Mouse (Mus musculus) heart, embryonic 14.5 days (tissue): ENCODE results near the gene Ciao2b. TPM values are rescaled to one million over a fixed set of nuclear protein-coding genes. Genes with fewer than 3 reads are reported as not detected.
A peak's percentile ranks its signal among the peaks of the same experiment; 100 is the strongest.

Experiments used
- ATAC-seq: fragments of 200-750 bp; cut with Nextera tagmentation; 2 replicates; pipeline ENCODE4 v1.8.0; 2017; ENCODE audit warnings: low read depth, moderate TSS enrichment; ENCODE audit not compliant: insufficient number of reproducible peaks, insufficient read depth, low FRiP score
- H3K27ac ChIP-seq, 2 experiments: fragments of 200-500 bp in 1 of 2; fragments of 300-500 bp in 1 of 2; sonication (generic) in 1 of 2; replicated peaks in 1 of 2; 2 replicates each; pipeline ENCODE4 v1.5.1; 2012 to 2014; ENCODE audit warnings: low read depth in 2 of 2, low read length in 2 of 2, control low read depth in 1 of 2, mild to moderate bottlenecking in 1 of 2, mixed read lengths in 1 of 2; ENCODE audit not compliant: control insufficient read depth in 1 of 2, insufficient read depth in 1 of 2
- H3K27me3 ChIP-seq: fragments of 300-500 bp; sonication (generic); 2 replicates; pipeline ENCODE4 v1.6.1; 2014; ENCODE audit warnings: mild to moderate bottlenecking, low read length, control low read depth; ENCODE audit not compliant: control insufficient read depth, insufficient read depth
- H3K36me3 ChIP-seq: fragments of 300-500 bp; sonication (generic); 2 replicates; pipeline ENCODE4 v1.6.1; 2014; ENCODE audit warnings: mild to moderate bottlenecking, control low read depth, low read length, mixed read lengths; ENCODE audit not compliant: control insufficient read depth, insufficient read depth
- H3K4me1 ChIP-seq, 2 experiments: fragments of 200-500 bp in 1 of 2; fragments of 300-500 bp in 1 of 2; sonication (generic) in 1 of 2; 2 replicates each; pipeline ENCODE4 v1.6.1; 2012 to 2014; ENCODE audit warnings: low read length in 2 of 2, control low read depth in 1 of 2, mixed read lengths in 1 of 2; ENCODE audit not compliant: control insufficient read depth in 2 of 2, insufficient read depth in 2 of 2
- H3K4me2 ChIP-seq: fragments of 300-500 bp; sonication (generic); 2 replicates; pipeline ENCODE4 v1.6.1; 2014; ENCODE audit warnings: mild to moderate bottlenecking, low read length
- H3K4me3 ChIP-seq, 2 experiments: fragments of 200-500 bp in 1 of 2; fragments of 300-500 bp in 1 of 2; sonication (generic) in 1 of 2; 2 replicates each; pipeline ENCODE4 v1.5.1; 2012 to 2014; ENCODE audit warnings: low read length in 2 of 2, mild to moderate bottlenecking in 2 of 2, control low read depth in 1 of 2, low read depth in 1 of 2, moderate library complexity in 1 of 2; ENCODE audit not compliant: control insufficient read depth in 1 of 2, insufficient read depth in 1 of 2
- H3K9ac ChIP-seq: fragments of 300-500 bp; sonication (generic); 2 replicates; pipeline ENCODE4 v1.6.1; 2014; ENCODE audit warnings: mild to moderate bottlenecking, low read length
- H3K9me3 ChIP-seq: fragments of 300-500 bp; sonication (generic); 2 replicates; pipeline ENCODE4 v1.6.1; 2016; ENCODE audit warnings: low read length, control low read depth; ENCODE audit not compliant: control insufficient read depth
- WGBS: fragments of 180-500 bp; shearing (Covaris S2); extraction: QIAGEN DNeasy Blood & Tissue Kit; methylation state at CpG from one replicate; pipeline ENCODE4 v1.1.7; 2014; 5-methylcytosine and 5-hydroxymethylcytosine counted together
- polyA plus RNA-seq: library from polyadenylated mRNA; unstranded; fragments of >200 nt; fragmentation: Nextera tagmentation; extraction: Ambion mirVana; gene quantifications from 2 replicates; pipeline ENCODE4 v1.2.1, GENCODE M21; 2014

Ciao2b gene
- polyA plus RNA-seq, 1 experiment from 2014 or later, result 198 TPM

DNA sequence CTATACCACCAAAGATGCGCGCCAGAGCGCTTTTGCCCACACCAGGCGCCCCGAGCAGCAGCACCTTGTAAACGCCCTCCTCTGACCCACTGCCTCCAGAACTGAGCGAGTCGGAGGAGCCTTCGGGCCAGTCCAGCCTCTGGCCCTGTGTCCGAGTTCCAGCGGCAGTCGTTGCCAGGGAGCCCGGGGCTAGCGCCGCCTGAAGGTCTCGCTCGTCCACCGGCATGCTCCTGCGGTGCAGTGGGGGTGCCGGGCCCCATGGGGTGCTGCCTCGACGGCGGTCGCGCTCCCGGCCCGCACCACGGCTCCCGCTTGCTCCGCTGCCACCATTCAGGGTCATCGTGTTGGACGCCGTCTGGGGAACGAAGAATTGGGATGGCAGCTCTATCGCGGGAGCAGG lies 11.2 kb downstream of the Ciao2b start:
- H3K9me3 ChIP-seq, result no peaks in the 10 kb centered on the region
- H3K36me3 ChIP-seq, result peaks cover 39% of the 10 kb centered on the region
- H3K27ac ChIP-seq, result peak overlapping the region; percentile 93 to 98
- H3K9ac ChIP-seq, result peak overlapping the region; percentile 95
- ATAC-seq, result 0 out of 2 replicates have a peak, but pooled peaks have one; percentile 11
- peak overlapping the region; percentile 80 for H3K4me2 ChIP-seq
- H3K27me3 ChIP-seq, result no peaks in the 10 kb centered on the region
- H3K4me3 ChIP-seq, result peak overlapping the region; percentile 76 to 97
- peaks cover 30 to 34% of the 10 kb centered on the region in 2 experiments for H3K4me1 ChIP-seq
- 2% methylated on average over 36 of the region's 36 CpGs for whole genome bisulfite sequencing

DNA sequence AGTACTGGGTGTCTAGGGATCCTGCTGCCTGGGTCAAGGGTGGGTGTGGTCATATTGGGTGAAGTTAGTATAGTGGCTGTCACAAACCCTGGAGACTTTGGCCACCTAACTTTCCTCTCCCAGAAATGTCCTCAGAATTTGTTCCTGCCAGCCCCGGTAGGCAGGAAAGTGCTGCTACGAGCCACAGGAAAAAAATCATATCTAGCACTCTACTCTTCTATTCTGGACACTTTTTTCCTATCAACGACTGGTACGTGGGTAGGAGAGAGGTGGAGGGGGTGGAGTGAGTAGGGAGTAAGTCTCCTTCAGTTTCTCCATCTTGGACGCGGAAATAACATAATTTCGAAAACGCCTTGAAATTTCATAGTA lies 11.7 kb downstream of the Ciao2b start:
- Histone ChIP-seq H3K27me3 (no peaks in the 10 kb centered on the region), H3K36me3 (peaks cover 34% of the 10 kb centered on the region), H3K27ac (peak overlapping the region; percentile 93 to 98)

DNA sequence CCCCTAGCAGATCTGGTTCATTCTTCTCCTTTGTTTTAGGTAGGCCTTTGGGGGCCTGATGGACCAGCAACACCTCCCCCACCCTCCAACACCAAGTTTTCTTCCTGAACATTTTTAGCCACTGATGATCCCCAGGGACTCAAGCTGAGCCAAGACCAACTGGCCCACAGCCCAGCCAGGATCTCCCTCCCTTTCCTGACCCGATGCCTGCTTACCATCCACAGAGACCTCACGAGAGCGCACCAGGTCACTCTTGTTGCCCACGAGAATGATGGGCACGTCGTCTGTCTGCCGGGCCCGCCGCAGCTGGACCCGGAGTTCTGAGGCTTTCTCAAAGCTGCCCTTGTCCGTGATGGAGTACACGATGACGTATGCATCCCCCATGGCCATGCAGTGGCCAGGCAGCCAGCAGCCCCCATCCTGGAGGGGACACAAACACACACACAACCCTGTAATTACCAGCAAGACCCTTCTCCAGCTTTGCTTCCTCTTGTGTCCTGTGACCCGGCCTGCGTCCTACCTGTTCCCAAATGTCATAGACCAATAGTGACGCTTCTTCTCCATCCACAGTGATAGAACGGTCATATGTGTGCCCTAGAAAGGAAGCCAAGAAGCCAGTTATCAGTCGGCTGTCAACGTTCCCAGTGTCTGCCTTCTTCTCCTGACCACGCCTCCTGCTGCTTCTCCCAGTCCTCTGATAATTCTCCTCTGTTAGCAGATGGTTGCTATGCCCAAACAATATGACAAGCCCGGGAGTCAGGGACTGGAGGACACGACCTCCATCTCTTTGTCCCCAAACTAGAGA lies 12.3 kb downstream of the Ciao2b start:
- Histone ChIP-seq H3K36me3 (peaks cover 28% of the 10 kb centered on the region), H3K27ac (peak overlapping the region; percentile 93 to 98), H3K27me3 (no peaks in the 10 kb centered on the region), H3K9me3 (no peaks in the 10 kb centered on the region), H3K9ac (peak overlapping the region; percentile 95), H3K4me2 (peak overlapping the region; percentile 80), H3K4me3 (peak overlapping the region; percentile 76 to 97), H3K4me1 (peaks cover 35 to 42% of the 10 kb centered on the region in 2 experiments)
- WGBS, result 16% methylated on average over 22 of the region's 22 CpGs
- ATAC-seq, result peak; percentile 16; the same call in 1 of the 2 replicates

More for the DNA sequence above, 11.7 kb downstream of the Ciao2b start:
- 7% methylated on average over 8 of the region's 8 CpGs for WGBS
- peak overlapping the region; percentile 76 to 97 for H3K4me3 ChIP-seq
- peaks cover 30 to 36% of the 10 kb centered on the region in 2 experiments for H3K4me1 ChIP-seq
- ATAC-seq, result no peak
- peak overlapping the region; percentile 80 for H3K4me2 ChIP-seq
- no peaks in the 10 kb centered on the region for H3K9me3 ChIP-seq
- H3K9ac ChIP-seq, result peak overlapping the region; percentile 95

DNA sequence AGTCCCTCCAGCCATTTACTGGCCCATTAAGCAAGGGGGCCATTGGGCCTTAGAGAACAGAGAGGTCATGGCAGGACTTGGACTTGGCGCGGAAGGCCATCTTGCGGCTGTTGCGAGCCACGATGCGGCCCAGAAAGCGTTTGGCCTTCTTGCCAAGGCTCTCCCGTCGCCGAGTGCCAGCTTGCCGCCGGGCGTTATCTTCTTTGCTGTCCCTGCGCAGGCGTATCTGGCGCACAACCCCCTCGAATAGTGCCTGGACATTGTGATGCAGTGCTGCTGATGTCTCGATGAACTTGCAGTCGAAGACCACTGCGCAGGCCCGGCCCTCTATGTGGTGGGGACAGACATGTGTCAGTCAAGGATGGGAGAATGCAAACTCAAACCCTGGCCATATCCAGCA lies 13.4 kb downstream of the Ciao2b start:
- peak overlapping the region; percentile 95 for H3K9ac ChIP-seq
- peaks cover 31 to 45% of the 10 kb centered on the region in 2 experiments for H3K4me1 ChIP-seq
- H3K9me3 ChIP-seq, result no peaks in the 10 kb centered on the region
- H3K27ac ChIP-seq, result peak overlapping the region; percentile 47 to 93
- H3K4me3 ChIP-seq, result peak overlapping the region; percentile 5 to 76; a peak in 3 of 4 replicates
- H3K36me3 ChIP-seq, result peaks cover 26% of the 10 kb centered on the region
- no peak for ATAC-seq
- no peaks in the 10 kb centered on the region for H3K27me3 ChIP-seq
- 85% methylated on average over 21 of the region's 21 CpGs for WGBS
- peak overlapping the region; percentile 80 for H3K4me2 ChIP-seq

DNA sequence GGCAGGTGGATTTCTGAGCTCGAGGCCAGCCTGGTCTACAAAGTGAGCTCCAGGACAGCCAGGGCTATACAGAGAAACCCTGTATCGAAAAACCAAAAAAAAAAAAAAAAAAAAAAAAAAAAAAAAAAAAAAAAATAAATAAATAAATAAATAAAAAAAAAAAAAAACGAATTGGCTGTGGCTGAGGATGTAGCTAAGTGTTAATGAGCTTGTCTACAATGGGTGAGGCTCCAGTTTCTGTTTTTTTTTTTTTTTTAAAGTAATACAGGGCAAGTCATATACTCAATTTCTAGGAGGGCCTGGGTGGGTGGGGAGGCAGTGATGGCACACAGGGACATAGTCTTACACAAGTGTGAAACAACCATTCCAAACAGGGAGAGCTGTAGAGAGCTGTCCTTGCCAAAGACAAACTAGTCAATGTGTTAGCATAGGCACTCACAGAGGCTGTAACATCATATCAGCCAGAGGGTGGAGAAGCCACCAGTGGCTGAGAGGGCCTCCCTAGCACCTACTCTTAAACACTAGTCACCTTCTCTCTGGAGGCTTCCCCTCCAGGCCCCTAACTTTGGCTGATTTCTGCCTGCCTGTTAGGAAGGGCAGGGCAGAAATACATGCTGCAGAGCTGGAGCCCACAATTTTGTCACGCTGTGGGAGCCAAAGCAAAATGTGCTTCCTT lies 14.6 kb downstream of the Ciao2b start:
- no peaks in the 10 kb centered on the region for H3K27me3 ChIP-seq
- H3K4me2 ChIP-seq, result no peak overlapping the region; the same call in 1 of the 2 replicates
- H3K9ac ChIP-seq, result peak overlapping the region; percentile 95
- H3K36me3 ChIP-seq, result peaks cover 26% of the 10 kb centered on the region
- ATAC-seq, result no peak
- H3K9me3 ChIP-seq, result no peaks in the 10 kb centered on the region
- peaks cover 22 to 35% of the 10 kb centered on the region in 2 experiments for H3K4me1 ChIP-seq
- H3K27ac ChIP-seq, result peak overlapping the region; percentile 72 to 93
- no peak overlapping the region for H3K4me3 ChIP-seq
- 67% methylated on average over 4 of the region's 4 CpGs for WGBS

DNA sequence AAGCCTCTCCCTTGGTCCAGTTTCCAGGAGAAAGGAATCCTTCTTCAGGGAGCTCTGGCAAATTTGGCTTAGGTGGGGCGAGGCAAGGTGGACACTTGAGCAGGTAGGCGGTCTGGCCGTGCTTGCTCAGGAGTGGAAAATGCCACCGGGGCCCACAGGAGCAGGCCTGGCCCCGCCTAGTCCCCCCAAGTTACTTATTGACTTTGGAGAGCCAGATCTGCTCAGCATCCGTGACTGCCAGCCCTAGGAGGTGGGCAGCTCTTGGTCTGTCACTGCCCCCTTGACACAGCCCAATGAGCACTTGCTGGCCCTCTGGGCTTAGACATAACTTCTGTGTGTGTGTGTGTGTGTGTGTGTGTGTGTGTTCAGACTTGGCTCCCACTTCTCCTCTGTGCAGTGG lies 17.6 kb downstream of the Ciao2b start, which contains the start of gene Cdh16:
Cdh16 (minus strand) TSS at position 236 of the 400 bp plus-strand sequence.
- no peaks in the 10 kb centered on the region for H3K27me3 ChIP-seq
- H3K27ac ChIP-seq, result peak within 1 kb of the TSS; percentile 10 to 35; a peak in 2 of 4 replicates
- no peaks in the 10 kb centered on the region for H3K9me3 ChIP-seq
- ATAC-seq, result no peak
- H3K4me3 ChIP-seq, result no peak within 1 kb of the TSS
- H3K36me3 ChIP-seq, result peaks cover 19% of the 10 kb centered on the region
- H3K4me2 ChIP-seq, result no peak within 1 kb of the TSS
- WGBS, result 78% methylated on average over 6 of the region's 6 CpGs
- H3K9ac ChIP-seq, result peak within 1 kb of the TSS; percentile 34; the same call in 1 of the 2 replicates
- peaks cover 16 to 32% of the 10 kb centered on the region in 2 experiments for H3K4me1 ChIP-seq

DNA sequence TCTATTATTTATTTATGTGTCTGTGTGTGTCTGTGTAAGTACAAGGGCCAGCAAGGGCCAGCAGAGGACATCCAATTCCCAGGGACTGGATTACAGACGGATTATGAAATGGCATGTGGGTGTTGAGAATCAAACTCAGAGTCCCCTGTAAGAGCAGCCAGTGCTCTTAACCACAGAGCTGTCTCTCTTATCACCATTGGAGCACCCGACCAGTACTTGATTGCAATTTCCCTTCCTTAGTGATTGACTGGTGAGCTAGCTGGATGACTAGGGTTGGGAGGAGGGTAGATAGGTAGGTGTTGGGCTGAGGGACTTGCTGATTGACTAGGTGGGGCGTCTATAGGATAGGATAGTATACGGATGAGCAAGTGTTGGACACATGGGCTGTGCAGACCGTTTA lies 21.0 kb downstream of the Ciao2b start:
- Histone ChIP-seq H3K4me2 (no peak overlapping the region), H3K27ac (no peak overlapping the region), H3K9ac (no peak overlapping the region), H3K27me3 (no peaks in the 10 kb centered on the region), H3K4me3 (no peak overlapping the region), H3K9me3 (no peaks in the 10 kb centered on the region), H3K4me1 (peaks cover 4 to 13% of the 10 kb centered on the region in 2 experiments; a peak in 3 of 4 replicates), H3K36me3 (no peaks in the 10 kb centered on the region)
- ATAC-seq, result no peak
- 61% methylated on average over 5 of the region's 5 CpGs for WGBS
